Mouse (Mus musculus) spleen, postnatal 14 days (tissue): ENCODE data around the gene Zbtb12.
"Not testable (repeated sequence)": the region's sequence is repeated elsewhere in the genome, so short reads cannot be mapped to it uniquely, and the experiment has no call there.

Experiments used
- DNase-seq, 2 experiments: peaks; one replicate each; pipeline ENCODE4 v3.0.0; 2021 to 2022; ENCODE audit warnings: low spot score in 2 of 2

Gene Zbtb12

DNA sequence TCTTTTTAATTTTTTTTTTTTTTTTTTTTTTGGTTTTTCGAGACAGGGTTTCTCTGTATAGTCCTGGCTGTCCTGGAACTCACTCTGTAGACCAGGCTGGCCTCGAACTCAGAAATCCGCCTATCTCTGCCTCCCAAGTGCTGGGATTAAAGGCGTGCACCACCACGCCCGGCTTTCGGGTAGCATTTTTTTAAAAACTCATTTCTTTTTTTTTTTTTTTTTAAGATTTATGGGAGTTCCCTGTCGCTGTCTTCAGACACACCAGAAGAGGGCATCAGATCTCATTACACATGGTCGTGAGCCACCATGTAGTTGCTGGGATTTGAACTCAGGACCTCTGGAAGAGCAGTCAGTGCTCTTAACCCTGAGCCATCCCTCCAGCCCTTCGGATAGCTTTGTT is 22.7 kb downstream of the Zbtb12 start:
- not testable (repeated sequence) for DNase-seq

DNA sequence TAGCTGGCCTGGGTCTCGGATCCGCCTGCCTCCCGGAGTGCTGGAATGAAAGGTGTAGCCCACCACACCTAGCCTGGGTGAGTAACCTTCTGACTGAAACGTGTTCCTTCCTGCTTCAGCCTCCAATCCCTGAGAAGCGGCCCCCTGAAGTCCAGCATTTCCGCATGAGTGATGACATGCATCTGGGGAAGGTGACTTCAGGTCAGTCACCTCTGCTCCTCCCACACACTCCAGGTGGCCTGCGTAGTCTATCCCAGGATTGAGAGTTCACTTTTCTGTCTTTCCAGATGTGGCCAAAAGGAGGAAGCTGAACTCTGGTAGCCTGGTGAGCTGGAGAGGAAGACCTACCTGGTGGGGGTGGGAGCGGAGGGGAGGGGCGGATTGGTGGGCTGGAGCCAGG is 23.6 kb downstream of the Zbtb12 start:
- no peak for DNase-seq

DNA sequence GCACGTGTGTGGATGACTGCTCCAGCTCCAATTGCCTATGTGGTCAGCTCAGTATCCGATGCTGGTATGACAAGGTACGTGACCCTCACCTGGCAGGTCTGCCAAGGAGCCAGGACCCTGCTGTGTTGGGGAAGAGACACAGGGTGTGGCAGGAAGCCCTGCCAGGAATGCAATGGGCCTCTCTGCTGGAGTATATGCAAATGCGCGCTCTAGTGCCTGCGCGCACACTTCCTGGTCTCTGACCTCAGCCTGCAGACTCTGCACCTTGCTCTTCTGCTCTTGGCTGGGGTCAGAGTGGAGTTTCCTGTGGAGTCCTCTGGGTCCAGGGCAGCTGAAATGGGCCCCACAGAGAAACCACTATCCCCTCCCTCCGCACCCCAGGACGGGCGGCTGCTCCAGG is 31.7 kb downstream of the Zbtb12 start:
- no peak for DNase-seq

DNA sequence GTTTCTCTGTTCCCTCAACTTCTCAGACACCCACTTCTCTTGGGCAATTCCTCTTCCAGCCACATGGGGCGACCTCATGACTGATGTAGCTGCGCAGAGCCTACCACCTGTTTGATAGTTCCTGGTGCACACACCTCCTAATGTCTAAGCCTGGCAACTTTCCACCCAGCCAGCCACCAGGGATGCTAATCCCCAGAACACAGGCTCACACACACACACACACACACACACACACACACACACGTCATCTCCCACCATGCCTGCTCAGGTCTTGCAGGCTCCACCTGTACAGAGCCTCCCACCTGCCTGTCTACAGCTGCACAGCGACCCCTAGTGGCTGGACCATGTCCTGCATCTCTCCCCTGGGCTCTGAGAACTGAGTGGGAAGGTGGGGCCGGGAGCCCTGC is 32.7 kb downstream of the Zbtb12 start:
- DNase-seq, result peak; percentile 73 to 86

- DNase-seq, result no peak
These were observed 34.8 kb downstream of the Zbtb12 start, which contains the start of gene Slc44a4 for GRCm38 (mm10) chr17:34913930-34914665. Slc44a4 (plus strand) TSS chr17:34914466.

DNA sequence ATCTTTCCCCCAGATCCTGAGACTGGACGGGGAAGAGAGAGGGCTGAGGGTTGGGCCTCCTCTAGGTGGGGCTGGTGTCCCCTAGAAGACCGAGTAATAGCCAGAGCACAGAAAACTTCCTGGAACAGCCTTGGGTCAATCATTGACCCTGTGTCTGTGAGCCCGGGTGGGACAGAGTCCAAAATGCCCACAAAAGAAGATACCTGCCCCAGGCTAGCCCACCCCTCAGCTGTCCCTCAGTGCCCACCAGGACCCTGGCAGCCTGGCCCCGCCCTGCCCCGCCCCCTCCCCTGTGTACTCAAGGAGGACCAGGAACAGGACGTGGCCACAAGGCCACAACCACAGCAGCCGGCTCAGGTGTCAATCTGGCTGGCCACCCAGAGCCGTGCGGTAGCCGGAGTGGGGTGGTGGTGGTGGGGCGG is 36.1 kb downstream of the Zbtb12 start:
- no peak for DNase-seq

- no peak for DNase-seq
These were observed 37.0 kb downstream of the Zbtb12 start for GRCm38 (mm10) chr17:34916316-34916715.

DNA sequence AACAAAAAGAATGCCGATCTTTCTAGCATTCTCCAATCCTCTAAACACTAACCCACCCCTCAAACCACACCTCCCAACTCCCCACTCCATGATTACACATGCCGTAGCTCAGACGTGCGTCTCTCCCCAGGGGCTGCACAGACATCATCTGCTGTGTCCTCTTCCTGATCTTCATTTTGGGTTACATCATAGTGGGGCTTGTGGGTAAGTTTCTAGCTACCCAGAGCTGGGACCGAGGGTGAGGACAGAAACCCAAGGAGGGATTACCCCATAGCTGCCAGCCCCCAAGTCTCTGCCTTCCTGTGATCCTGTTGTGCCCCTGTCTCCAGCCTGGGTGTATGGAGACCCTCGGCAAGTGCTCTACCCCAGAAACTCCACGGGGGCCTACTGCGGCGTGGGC is 37.9 kb downstream of the Zbtb12 start:
- DNase-seq, result no peak

DNA sequence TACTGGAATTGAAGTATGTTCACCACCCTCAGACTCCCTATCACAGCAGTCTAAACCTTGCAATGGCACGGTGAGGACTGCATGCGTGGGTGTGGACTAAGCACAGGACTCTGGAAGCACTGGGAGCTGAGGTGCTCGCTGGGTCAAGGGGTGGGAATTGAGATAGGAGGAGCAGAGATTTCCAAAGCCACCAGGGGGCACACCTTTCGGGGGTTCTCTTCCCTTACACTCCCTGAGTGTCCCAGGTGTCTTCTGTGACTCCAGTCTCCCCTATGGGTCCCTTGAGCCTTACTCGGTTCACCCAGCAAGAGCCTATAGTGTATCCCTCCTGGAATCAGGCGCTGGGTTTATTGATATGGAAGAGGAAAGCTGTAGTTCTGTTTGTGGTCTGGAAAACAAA is 43.7 kb downstream of the Zbtb12 start:
- DNase-seq, result no peak

DNA sequence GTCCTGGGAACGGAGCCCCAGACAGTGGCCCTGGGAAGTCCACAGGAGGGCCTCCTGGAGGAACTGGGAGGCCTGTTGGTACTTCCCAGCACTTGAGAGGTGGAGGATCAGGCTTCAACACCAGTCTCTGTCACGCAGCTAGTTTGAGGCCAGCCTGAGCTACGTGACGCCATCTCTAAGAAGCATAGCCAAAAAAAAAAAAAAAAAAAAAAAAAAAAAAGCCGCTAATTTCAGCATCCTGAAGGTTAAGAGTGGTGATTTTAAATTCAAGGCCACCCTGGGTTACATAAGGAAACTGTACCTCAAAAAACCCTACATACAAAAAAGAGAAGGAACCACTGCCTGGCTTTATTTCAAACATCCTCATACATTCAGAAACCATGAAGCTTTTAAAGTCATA is 45.0 kb downstream of the Zbtb12 start:
- DNase-seq, result no peak

GRCm38 (mm10) chr17:34927306-34928019 is 48.2 kb downstream of the Zbtb12 start:
- no peak for DNase-seq

DNA sequence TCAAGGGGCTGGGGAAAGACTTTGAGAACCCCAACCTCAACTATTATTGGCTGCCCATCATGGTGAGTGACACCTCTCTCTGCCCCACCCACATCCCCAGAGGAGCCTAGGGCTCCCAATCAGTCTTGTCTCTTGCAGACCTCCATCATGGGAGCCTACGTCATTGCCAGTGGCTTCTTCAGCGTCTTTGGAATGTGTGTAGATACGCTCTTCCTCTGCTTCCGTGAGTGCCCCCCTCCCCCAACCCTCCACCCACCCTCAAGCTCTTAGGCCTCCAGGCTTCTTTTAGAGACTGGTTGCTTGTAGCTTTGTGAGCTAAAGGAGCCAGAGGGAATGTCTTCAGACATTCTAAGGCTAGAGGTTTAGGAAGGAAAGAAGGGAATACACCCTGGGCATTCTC is 49.6 kb downstream of the Zbtb12 start:
- no peak for DNase-seq

DNA sequence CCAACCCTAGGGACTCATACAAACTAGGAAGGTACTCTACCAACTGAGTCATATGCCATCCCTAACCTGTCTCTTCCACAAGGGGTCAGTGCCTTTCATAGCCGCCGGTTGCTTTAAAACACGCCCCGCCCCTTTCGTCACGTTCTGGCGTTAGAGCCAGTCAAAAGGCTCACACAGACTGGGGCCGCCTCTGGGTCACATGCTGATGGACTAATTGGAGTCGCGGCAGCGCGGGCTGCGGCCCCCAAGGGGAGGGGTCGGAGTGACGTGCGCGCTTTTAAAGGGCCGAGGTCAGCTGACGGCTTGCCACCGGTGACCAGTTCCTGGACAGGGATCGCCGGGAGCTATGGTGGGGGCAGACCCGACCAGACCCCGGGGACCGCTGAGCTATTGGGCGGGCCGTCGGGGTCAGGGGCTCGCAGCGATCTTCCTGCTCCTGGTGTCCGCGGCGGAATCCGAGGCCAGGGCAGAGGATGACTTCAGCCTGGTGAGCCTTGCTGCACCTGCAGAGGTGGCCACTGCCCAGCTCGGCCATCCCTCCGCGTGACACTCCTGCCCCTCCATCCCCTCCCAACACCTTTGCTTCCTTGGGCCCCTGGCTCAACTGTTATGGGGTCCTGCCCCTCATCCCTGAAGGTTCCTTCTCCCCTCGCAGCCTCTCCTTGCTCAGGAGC is 51.9 kb downstream of the Zbtb12 start, which contains the start of gene Neu1:
Gene Neu1, plus strand, starts transcription at position 193 of the 674 bp plus-strand sequence.
- peak; percentile 84 to 92 for DNase-seq

DNA sequence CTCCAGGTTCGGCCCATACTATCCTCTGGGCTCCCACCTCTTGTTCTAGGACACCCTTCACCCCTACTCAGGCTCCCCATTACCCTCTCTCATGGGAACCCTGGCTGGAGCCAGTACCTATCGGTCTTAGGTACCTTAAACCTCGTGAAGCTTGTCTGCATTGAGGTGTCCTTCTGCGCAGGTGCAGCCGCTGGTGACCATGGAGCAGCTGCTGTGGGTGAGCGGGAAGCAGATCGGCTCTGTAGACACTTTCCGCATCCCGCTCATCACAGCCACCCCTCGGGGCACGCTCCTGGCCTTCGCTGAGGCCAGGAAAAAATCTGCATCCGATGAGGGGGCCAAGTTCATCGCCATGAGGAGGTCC is 52.4 kb downstream of the Zbtb12 start:
- DNase-seq, result no peak

GRCm38 (mm10) chr17:34932287-34932686 is 53.0 kb downstream of the Zbtb12 start:
- no peak for DNase-seq

DNA sequence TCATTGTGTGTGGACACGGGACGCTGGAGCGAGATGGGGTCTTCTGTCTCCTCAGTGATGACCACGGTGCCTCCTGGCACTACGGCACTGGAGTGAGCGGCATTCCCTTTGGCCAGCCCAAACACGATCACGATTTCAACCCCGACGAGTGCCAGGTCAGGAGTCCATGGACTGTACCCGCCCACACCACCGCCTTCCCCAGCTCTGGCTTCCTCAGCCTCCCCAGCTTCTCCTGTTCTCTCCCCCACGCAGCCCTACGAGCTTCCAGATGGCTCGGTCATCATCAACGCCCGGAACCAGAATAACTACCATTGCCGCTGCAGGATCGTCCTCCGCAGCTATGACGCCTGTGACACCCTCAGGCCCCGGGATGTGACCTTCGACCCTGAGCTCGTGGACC is 54.7 kb downstream of the Zbtb12 start:
- DNase-seq, result no peak

GRCm38 (mm10) chr17:34934830-34935229 is 55.5 kb downstream of the Zbtb12 start:
- no peak for DNase-seq

DNA sequence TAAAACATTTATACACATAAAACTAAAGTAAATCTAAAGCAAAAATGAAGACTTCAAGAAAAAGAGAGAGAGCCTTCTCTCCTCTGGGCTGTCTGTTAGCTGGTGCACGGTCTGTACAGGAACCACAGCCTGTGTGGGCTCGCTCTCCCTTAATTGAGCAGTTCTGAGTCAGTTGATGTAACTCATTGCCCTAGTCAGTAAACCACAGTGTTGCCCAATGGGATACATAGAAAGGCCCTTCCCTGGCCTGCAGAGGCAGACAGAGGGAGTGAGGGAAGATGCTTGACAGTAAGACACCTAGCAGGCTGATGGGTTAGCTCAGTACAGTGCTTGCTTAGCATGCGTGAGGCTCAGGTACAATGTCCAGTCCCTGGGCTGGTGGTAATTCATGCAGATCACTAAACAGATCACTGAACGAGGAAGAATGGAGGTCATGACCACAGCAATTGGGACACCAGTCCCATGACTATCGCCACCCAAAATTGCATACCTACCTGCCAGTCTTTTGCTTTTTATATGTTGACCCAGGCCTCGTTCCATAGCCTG is 58.8 kb downstream of the Zbtb12 start:
- DNase-seq, result no peak

DNA sequence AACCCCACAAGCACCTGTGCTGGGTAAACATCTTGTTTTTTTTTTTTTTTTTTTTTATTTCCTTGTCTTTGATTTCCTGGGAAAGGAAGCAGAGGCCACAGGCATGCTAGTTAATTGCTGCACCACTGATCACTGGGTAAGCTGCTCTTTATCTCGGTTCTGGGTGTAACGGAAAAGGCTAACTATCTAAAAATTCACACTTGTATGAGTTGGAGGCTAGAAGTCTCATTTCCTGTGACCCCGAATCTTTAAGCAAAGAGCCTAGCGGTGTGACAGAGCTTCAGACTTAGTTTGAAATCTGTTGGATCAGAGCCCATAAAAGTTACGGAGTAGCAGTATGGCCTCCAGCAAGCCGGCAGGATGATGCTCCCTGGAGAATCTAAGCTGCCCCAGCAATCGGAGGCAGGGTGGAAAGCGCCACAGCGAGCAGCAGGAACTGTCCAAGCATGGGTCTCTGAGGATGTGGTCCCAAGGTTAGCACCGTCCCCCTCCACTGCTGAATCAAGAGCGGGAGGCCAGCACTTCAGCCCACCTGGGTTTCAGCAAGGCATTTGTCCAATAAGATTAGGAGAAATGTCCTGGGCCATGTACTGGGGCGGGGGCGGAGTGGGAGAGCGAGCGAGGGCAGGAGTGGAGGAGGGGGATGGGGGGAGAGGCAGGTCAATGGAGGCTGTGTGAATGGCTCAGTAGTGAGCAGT is 62.2 kb downstream of the Zbtb12 start:
- DNase-seq, result no peak

DNA sequence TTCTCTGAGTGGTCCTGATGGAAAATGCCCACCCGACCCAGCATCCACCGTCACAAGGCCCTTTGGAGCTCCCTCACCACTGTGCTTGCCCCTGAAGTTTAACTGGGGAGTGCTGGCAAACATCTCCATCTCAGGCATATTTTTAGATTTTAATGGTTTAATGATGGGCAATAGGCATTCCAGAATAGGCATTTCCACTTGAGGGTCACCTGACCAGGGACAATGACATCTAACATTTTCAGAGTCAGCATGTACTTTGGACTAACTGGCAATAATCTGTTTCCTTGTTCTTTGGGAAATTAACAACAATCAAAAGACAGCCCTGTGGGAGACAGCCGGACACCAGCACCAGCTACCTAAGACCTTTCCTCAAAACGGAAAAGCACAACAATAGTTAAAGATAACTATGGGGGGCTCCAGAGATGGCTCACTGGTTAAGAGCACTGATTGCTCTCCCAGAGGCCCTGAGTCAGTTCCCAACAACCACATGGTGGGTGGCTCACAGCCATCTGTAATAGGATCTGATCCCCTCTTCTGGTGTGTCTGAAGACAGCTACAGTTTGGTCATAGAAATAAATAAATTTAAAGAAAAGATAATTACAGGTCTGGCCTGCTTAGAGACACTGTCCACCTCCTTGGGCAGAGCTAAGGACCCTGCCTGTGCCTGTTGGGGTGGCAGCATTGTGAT is 64.0 kb downstream of the Zbtb12 start:
- no peak for DNase-seq

DNA sequence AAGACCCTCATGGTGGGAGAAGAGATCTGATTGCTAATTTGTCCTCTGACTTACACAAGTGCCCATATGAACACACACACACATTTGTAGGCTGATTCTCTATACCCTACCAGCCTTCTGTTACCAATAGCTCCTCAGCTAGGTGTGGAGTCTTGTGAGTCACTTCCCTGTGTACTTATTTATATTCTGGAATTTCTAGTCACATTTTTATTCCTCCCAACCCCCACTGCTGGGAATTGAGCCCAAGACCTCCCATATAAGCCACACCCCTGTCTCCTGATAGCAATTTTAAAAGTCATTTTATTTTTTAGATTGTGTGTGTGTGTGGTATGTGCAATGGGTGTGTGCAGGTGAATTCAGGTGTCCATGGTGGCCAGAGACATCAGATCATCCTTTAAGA is 65.1 kb downstream of the Zbtb12 start:
- DNase-seq, result no peak
